Mouse (Mus musculus) CH12.LX (cell line): ENCODE data around the gene Ankrd12. TPM values are rescaled to one million over a fixed set of nuclear protein-coding genes. Genes with fewer than 3 reads are reported as not detected.

Source experiments
- DNase-seq: peaks from one replicate; pipeline ENCODE4 v3.0.0-alpha.2; 2013; ENCODE audit errors: extremely low read depth
- H3K27ac ChIP-seq: 2 replicates; pipeline ENCODE4 v1.5.1; 2012; ENCODE audit warnings: low read depth, mild to moderate bottlenecking, control low read depth, moderate library complexity; ENCODE audit not compliant: insufficient read depth
- H3K27me3 ChIP-seq: replicated peaks from 2 replicates; pipeline ENCODE3; 2012; ENCODE audit warnings: inconsistent platforms
- H3K36me3 ChIP-seq, 2 experiments: replicated peaks in 1 of 2; 2 replicates each; pipeline versions ENCODE3 to v1.6.1; 2012; ENCODE audit warnings: inconsistent platforms in 1 of 2, low read length in 1 of 2, mild to moderate bottlenecking in 1 of 2, mixed read lengths in 1 of 2, moderate library complexity in 1 of 2; ENCODE audit not compliant: control insufficient read depth in 1 of 2, insufficient read depth in 1 of 2
- H3K4me1 ChIP-seq, 2 experiments: 2 replicates each; pipeline ENCODE4 v1.6.1; 2012; ENCODE audit warnings: inconsistent platforms in 1 of 2, moderate library complexity in 1 of 2; ENCODE audit not compliant: insufficient read depth in 2 of 2, control insufficient read depth in 1 of 2
- H3K4me2 ChIP-seq: 2 replicates; pipeline ENCODE4 v1.6.1; 2012; ENCODE audit warnings: low read depth, mild to moderate bottlenecking, control low read depth; ENCODE audit not compliant: poor library complexity, insufficient read depth, severe bottlenecking
- H3K4me3 ChIP-seq, 3 experiments: fragments of 150-350 bp in 1 of 3; sonication (generic) in 1 of 3; replicated peaks in 1 of 3; 2 replicates each; pipeline versions ENCODE3 to v1.5.1; 2011 to 2012; ENCODE audit warnings: low read depth in 2 of 3, low read length in 2 of 3, mild to moderate bottlenecking in 2 of 3, moderate library complexity in 2 of 3, control low read depth in 1 of 3, improper control_type of control experiment in 1 of 3, inconsistent platforms in 1 of 3, mixed read lengths in 1 of 3; ENCODE audit not compliant: poor library complexity in 1 of 3
- H3K79me2 ChIP-seq: replicated peaks from 2 replicates; pipeline ENCODE4 v1.6.1; 2012; ENCODE audit warnings: mild to moderate bottlenecking, moderate library complexity; ENCODE audit not compliant: control insufficient read depth, poor library complexity, insufficient read depth, severe bottlenecking; ENCODE audit errors: extremely low read depth
- H3K9ac ChIP-seq: 2 replicates; pipeline ENCODE4 v1.6.1; 2012; ENCODE audit warnings: low read depth, mild to moderate bottlenecking, control low read depth, moderate library complexity; ENCODE audit not compliant: insufficient read depth
- H3K9me3 ChIP-seq: replicated peaks from 2 replicates; pipeline ENCODE3; 2012; ENCODE audit warnings: low read length, inconsistent platforms, mixed read lengths
- BHLHE40 ChIP-seq: IDR thresholded peaks from 2 replicates; pipeline ENCODE4 v1.6.1; 2011; ENCODE audit warnings: mild to moderate bottlenecking, low read depth, low read length, improper control_type of control experiment
- CHD2 ChIP-seq: IDR thresholded peaks from 2 replicates; pipeline ENCODE4 v1.6.1; 2011; ENCODE audit warnings: low read length, improper control_type of control experiment
- CTCF ChIP-seq, 2 experiments: IDR thresholded peaks in 1 of 2; conservative IDR thresholded peaks in 1 of 2; 2 replicates each; pipeline ENCODE4 v1.5.1; 2011 to 2012; ENCODE audit warnings: low read depth in 2 of 2, low read length in 2 of 2, improper control_type of control experiment in 1 of 2, inconsistent platforms in 1 of 2, mild to moderate bottlenecking in 1 of 2, moderate library complexity in 1 of 2
- E2F4 ChIP-seq: IDR thresholded peaks from 2 replicates; pipeline ENCODE4 v1.6.1; 2011; ENCODE audit warnings: low read depth, low read length, improper control_type of control experiment; ENCODE audit not compliant: insufficient replicate concordance
- ELF1 ChIP-seq: IDR thresholded peaks from 2 replicates; pipeline ENCODE4 v1.6.1; 2014; ENCODE audit warnings: low read depth, mild to moderate bottlenecking, inconsistent platforms, low read length, improper control_type of control experiment
- ETS1 ChIP-seq: conservative IDR thresholded peaks from 2 replicates; pipeline ENCODE4 v1.6.1; 2012; ENCODE audit warnings: low read depth, mild to moderate bottlenecking, inconsistent platforms, low read length, improper control_type of control experiment, moderate library complexity
- GABPA ChIP-seq: IDR thresholded peaks from 2 replicates; pipeline ENCODE4 v1.6.1; 2012; ENCODE audit warnings: low read depth, low read length, improper control_type of control experiment, inconsistent platforms; ENCODE audit not compliant: insufficient replicate concordance
- JUN ChIP-seq: IDR thresholded peaks from 2 replicates; pipeline ENCODE4 v1.6.1; 2011; ENCODE audit warnings: low read depth, mild to moderate bottlenecking, low read length, improper control_type of control experiment, moderate library complexity; ENCODE audit not compliant: insufficient read depth
- JUND ChIP-seq: conservative IDR thresholded peaks from 2 replicates; pipeline ENCODE4 v1.6.1; 2011; ENCODE audit warnings: low read depth, low read length, improper control_type of control experiment
- KAT2A ChIP-seq: IDR thresholded peaks from 2 replicates; pipeline ENCODE4 v1.6.1; 2012; ENCODE audit warnings: low read length, improper control_type of control experiment, inconsistent platforms; ENCODE audit not compliant: insufficient replicate concordance
- MAFK ChIP-seq: IDR thresholded peaks from 2 replicates; pipeline ENCODE4 v1.6.1; 2011; ENCODE audit warnings: low read length, improper control_type of control experiment; ENCODE audit not compliant: insufficient replicate concordance
- MEF2A ChIP-seq: IDR thresholded peaks from 2 replicates; pipeline ENCODE4 v1.6.1; 2014; ENCODE audit warnings: low read depth, mild to moderate bottlenecking, inconsistent platforms, low read length, improper control_type of control experiment, borderline replicate concordance
- MXI1 ChIP-seq: IDR thresholded peaks from 2 replicates; pipeline ENCODE4 v1.6.1; 2011; ENCODE audit warnings: mild to moderate bottlenecking, low read depth, low read length, improper control_type of control experiment
- NELFE ChIP-seq: IDR thresholded peaks from 2 replicates; pipeline ENCODE4 v1.6.1; 2011; ENCODE audit warnings: low read depth, low read length, improper control_type of control experiment
- PAX5 ChIP-seq: IDR thresholded peaks from 2 replicates; pipeline ENCODE4 v1.6.1; 2012; ENCODE audit warnings: low read length, inconsistent platforms, mixed read lengths
- POLR2A ChIP-seq: IDR thresholded peaks from 2 replicates; pipeline ENCODE4 v1.6.1; 2011; ENCODE audit warnings: low read depth, mild to moderate bottlenecking, improper control_type of control experiment, low read length
- RAD21 ChIP-seq: IDR thresholded peaks from 2 replicates; pipeline ENCODE4 v1.6.1; 2011; ENCODE audit warnings: low read depth, mild to moderate bottlenecking, low read length, improper control_type of control experiment, moderate library complexity
- TBP ChIP-seq: conservative IDR thresholded peaks from 2 replicates; pipeline ENCODE4 v1.6.1; 2011; ENCODE audit warnings: low read depth, low read length, improper control_type of control experiment
- TCF12 ChIP-seq: IDR thresholded peaks from 2 replicates; pipeline ENCODE4 v1.6.1; 2014; ENCODE audit warnings: low read depth, mild to moderate bottlenecking, inconsistent platforms, low read length, improper control_type of control experiment
- UBTF ChIP-seq: IDR thresholded peaks from 2 replicates; pipeline ENCODE4 v1.6.1; 2012; ENCODE audit warnings: low read depth, mild to moderate bottlenecking, inconsistent platforms, low read length, improper control_type of control experiment, moderate library complexity
- ZKSCAN1 ChIP-seq: IDR thresholded peaks from 2 replicates; pipeline ENCODE4 v1.6.1; 2012; ENCODE audit warnings: low read depth, inconsistent platforms, low read length, improper control_type of control experiment, borderline replicate concordance
- ZMIZ1 ChIP-seq: IDR thresholded peaks from 2 replicates; pipeline ENCODE4 v1.6.1; 2012; ENCODE audit warnings: low read depth, mild to moderate bottlenecking, inconsistent platforms, low read length, improper control_type of control experiment
- ZNF384 ChIP-seq: IDR thresholded peaks from 2 replicates; pipeline ENCODE4 v1.6.1; 2012; ENCODE audit warnings: low read depth, low read length, improper control_type of control experiment, inconsistent platforms
- dilution Hi-C: fragments of 300-500 bp; cut with MboI; formaldehyde crosslinking; loops from 2 replicates; pipeline ENCODE4 v1.14.3; 2020; ENCODE audit warnings: low sequenced_read_pairs; ENCODE audit not compliant: extremely low pct_unique_long_range_greater_than_20kb, extremely low pct_ligation_motif_present
- in situ Hi-C: fragments of 300-500 bp; cut with MboI; formaldehyde crosslinking; loops from 3 replicates; pipeline ENCODE4 v1.14.3; 2019; ENCODE audit warnings: low sequenced_read_pairs, low pct_ligation_motif_present, low pct_unique_long_range_greater_than_20kb, mixed read lengths
- polyA plus RNA-seq: library from polyadenylated mRNA; unstranded; fragments of >175 nt; gene quantifications from 2 replicates; pipeline ENCODE4 v1.2.1, GENCODE M21; 2012; ENCODE audit warnings: low read depth; ENCODE audit not compliant: insufficient read length
- total RNA-seq, 2 experiments: library from RNA; depleted of rRNA; stranded (reverse); fragments of 300-350 nt in 1 of 2; fragments of >200 nt in 1 of 2; gene quantifications; 2 replicates each; pipeline ENCODE4 v1.2.3; 2012 to 2014

The Ankrd12 gene
- total and polyA plus RNA-seq, 3 experiments, result 1.6 to 5.6 (median 1.7) TPM

DNA sequence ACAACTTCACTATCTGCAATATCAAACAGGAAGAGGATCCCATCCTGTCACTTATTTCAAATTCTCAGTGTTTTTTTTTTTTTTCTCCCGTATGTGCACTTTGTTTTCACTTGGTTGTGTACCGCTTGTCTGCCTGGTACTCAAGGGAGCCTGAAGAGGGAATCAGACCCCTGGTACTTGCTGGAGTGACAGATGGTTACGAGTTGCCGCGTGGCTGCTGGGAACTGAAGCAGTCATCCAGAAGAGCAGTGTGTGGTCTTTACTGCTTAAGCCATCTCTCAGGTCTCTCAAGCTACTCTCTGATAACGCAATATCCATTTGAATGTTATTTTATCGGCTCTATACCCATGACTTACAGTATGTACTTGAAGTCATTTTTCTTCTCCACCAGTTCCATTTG lies 52.7 kb downstream of the Ankrd12 start:
- H3K4me1 ChIP-seq, result no peaks in the 10 kb centered on the region
- no peaks in the 10 kb centered on the region for H3K79me2 ChIP-seq
- H3K9me3 ChIP-seq, result no peaks in the 10 kb centered on the region
- no peak for TF ChIP-seq MEF2A
- TF ChIP-seq JUN, result no peak
- no peak for TF ChIP-seq ELF1
- TF ChIP-seq CTCF (conservative IDR thresholded peaks at IDR 0.05 in 1 of 2, IDR thresholded peaks at IDR 0.05 in 1 of 2; ENCODE audit: low read depth in 2 of 2, low read length in 2 of 2), result no peak
- no peak for TF ChIP-seq RAD21
- TF ChIP-seq ZKSCAN1, result no peak
- TF ChIP-seq MAFK, result no peak
- TF ChIP-seq KAT2A, result no peak
- no peak for TF ChIP-seq CHD2
- no peak for TF ChIP-seq TCF12
- no peak overlapping the region for H3K9ac ChIP-seq
- no peaks in the 10 kb centered on the region for H3K27me3 ChIP-seq
- H3K4me2 ChIP-seq, result no peak overlapping the region
- no peak overlapping the region for H3K27ac ChIP-seq
- dilution Hi-C loops, result no loop called here
- H3K4me3 ChIP-seq, result no peak overlapping the region
- in situ Hi-C loops, result no loop called here
- peaks cover 2 to 7% of the 10 kb centered on the region in 2 experiments for H3K36me3 ChIP-seq
- no peak for DNase-seq

DNA sequence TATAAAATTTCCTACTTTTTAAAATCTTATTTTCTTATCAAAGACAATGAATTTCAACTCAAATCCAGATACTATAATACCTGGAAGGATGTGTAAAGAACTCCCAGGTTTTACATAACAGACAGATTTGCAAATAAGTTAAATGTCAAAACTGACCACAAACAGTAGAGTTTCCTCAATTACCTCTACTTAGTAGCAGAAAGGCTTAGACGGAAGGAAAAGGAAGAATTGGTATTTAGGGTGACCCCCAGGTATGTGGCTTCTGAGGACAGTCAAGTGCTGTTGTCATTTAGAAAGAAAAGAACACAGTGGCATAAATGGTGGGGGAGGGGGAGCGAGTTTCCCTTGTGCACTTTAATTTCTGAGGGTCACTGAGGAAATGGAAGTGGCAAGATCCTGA lies 65.1 kb downstream of the Ankrd12 start:
- H3K27ac ChIP-seq, result no peak overlapping the region
- no peaks in the 10 kb centered on the region for H3K27me3 ChIP-seq
- H3K79me2 ChIP-seq, result no peaks in the 10 kb centered on the region
- no peak for DNase-seq
- no peak overlapping the region for H3K4me3 ChIP-seq
- H3K9ac ChIP-seq, result no peak overlapping the region
- no peak overlapping the region for H3K4me2 ChIP-seq
- TF ChIP-seq MEF2A (no peak), GABPA (no peak), CTCF (conservative IDR thresholded peaks at IDR 0.05 in 1 of 2, IDR thresholded peaks at IDR 0.05 in 1 of 2; ENCODE audit: low read depth in 2 of 2, low read length in 2 of 2) (no peak)
- peaks cover 0 to 11% of the 10 kb centered on the region in 2 experiments for H3K36me3 ChIP-seq
- no peaks in the 10 kb centered on the region for H3K4me1 ChIP-seq
- in situ Hi-C loops (no loop called here), dilution Hi-C loops (no loop called here)
- H3K9me3 ChIP-seq, result no peaks in the 10 kb centered on the region

DNA sequence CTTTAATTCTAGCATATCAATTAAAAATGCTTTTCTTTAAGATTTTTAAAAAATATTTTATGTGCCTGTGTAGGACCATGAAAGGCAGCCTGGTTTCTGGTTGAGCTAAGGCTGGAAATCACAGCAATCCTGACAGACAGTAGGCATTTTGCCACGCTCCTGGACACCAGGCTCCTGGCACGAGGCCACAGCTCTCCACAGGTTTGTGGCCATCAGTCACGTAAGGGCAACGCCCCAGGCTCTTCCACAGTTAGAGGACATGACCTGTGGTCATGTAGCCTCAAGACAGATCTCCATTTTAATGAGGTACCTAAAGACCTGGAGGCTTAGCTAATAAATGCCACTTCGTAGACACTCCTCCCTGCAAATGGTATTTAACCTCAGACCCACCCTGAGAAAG lies 69.0 kb downstream of the Ankrd12 start:
- H3K79me2 ChIP-seq, result no peaks in the 10 kb centered on the region
- in situ Hi-C loops, result no loop called here
- H3K36me3 ChIP-seq, result peaks cover 0 to 11% of the 10 kb centered on the region in 2 experiments
- no peaks in the 10 kb centered on the region for H3K9me3 ChIP-seq
- H3K4me1 ChIP-seq, result peaks cover 0 to 2% of the 10 kb centered on the region in 2 experiments; a peak in 1 of 4 replicates
- dilution Hi-C loops, result no loop called here
- H3K4me3 ChIP-seq, result no peak overlapping the region
- TF ChIP-seq UBTF (no peak), ZMIZ1 (no peak), MXI1 (no peak), ELF1 (no peak), ETS1 (no peak), BHLHE40 (no peak), E2F4 (no peak), TCF12 (no peak), MAFK (no peak), ZKSCAN1 (no peak), ZNF384 (no peak), POLR2A (no peak), PAX5 (no peak), TBP (no peak), NELFE (no peak), RAD21 (no peak), JUND (no peak), JUN (no peak)
- no peak overlapping the region for H3K27ac ChIP-seq
- no peak overlapping the region for H3K4me2 ChIP-seq
- H3K9ac ChIP-seq, result no peak overlapping the region
- H3K27me3 ChIP-seq, result no peaks in the 10 kb centered on the region
- DNase-seq, result no peak
